Mouse (Mus musculus) hindbrain, embryonic 15.5 days (tissue): ENCODE measurements around the gene Gtse1. TPM values are rescaled to one million over a fixed set of nuclear protein-coding genes. Genes with fewer than 3 reads are reported as not detected.
"Not testable (repeated sequence)": the region's sequence is repeated elsewhere in the genome, so short reads cannot be mapped to it uniquely, and the experiment has no call there.

Experiments used
- ATAC-seq: fragments of 200-750 bp; cut with Nextera tagmentation; 2 replicates; pipeline ENCODE4 v1.8.0; 2017; ENCODE audit warnings: low read depth, moderate number of reproducible peaks, moderate TSS enrichment; ENCODE audit not compliant: low FRiP score
- H3K27ac ChIP-seq: fragments of 300-500 bp; sonication (generic); replicated peaks from 2 replicates; pipeline ENCODE4 v1.5.1; 2015; ENCODE audit warnings: mild to moderate bottlenecking, inconsistent platforms
- H3K27me3 ChIP-seq: fragments of 300-500 bp; sonication (generic); 2 replicates; pipeline ENCODE4 v1.6.1; 2015; ENCODE audit warnings: control low read depth, inconsistent platforms
- H3K36me3 ChIP-seq: fragments of 300-500 bp; sonication (generic); 2 replicates; pipeline ENCODE4 v1.6.1; 2015; ENCODE audit warnings: control low read depth, inconsistent platforms
- H3K4me1 ChIP-seq: fragments of 300-500 bp; sonication (generic); replicated peaks from 2 replicates; pipeline ENCODE4 v1.6.1; 2015; ENCODE audit warnings: control low read depth, inconsistent platforms
- H3K4me2 ChIP-seq: fragments of 300-500 bp; sonication (generic); 2 replicates; pipeline ENCODE4 v1.6.1; 2015; ENCODE audit warnings: moderate library complexity, mild to moderate bottlenecking, inconsistent platforms
- H3K4me3 ChIP-seq: fragments of 300-500 bp; sonication (generic); 2 replicates; pipeline ENCODE4 v1.5.1; 2015; ENCODE audit warnings: mild to moderate bottlenecking, inconsistent platforms
- H3K9ac ChIP-seq: fragments of 300-500 bp; sonication (generic); 2 replicates; pipeline ENCODE4 v1.6.1; 2015; ENCODE audit warnings: inconsistent platforms
- H3K9me3 ChIP-seq: fragments of 300-500 bp; sonication (generic); 2 replicates; pipeline ENCODE4 v1.6.1; 2016; ENCODE audit warnings: control low read depth, inconsistent platforms
- WGBS: fragments of 180-500 bp; shearing (Covaris S2); methylation state at CpG from one replicate; pipeline ENCODE4 v1.1.7; 2015; 5-methylcytosine and 5-hydroxymethylcytosine counted together
- polyA plus RNA-seq: library from polyadenylated mRNA; unstranded; fragments of >200 nt; fragmentation: Nextera tagmentation; extraction: Ambion mirVana; gene quantifications from 2 replicates; pipeline ENCODE4 v1.2.1, GENCODE M21; 2015

The Gtse1 gene
- polyA plus RNA-seq, 1 experiment from 2014 or later: 7.5 TPM

- no peak overlapping the region for H3K27ac ChIP-seq
- H3K36me3 ChIP-seq: no peaks in the 10 kb centered on the region
- H3K4me1 ChIP-seq: peaks cover 14% of the 10 kb centered on the region
- 53% methylated on average over 8 of the region's 8 CpGs for WGBS
- H3K27me3 ChIP-seq: no peaks in the 10 kb centered on the region
- no peaks in the 10 kb centered on the region for H3K9me3 ChIP-seq
- H3K9ac ChIP-seq: peak overlapping the region; percentile 59
- ATAC-seq: no peak
- H3K4me3 ChIP-seq: peak overlapping the region; percentile 63
- H3K4me2 ChIP-seq: peak overlapping the region; percentile 94
These were observed 26.9 kb upstream of the Gtse1 start for GRCm38 (mm10) chr15:85832599-85832998.

- no peak for ATAC-seq
- Histone ChIP-seq H3K36me3 (no peaks in the 10 kb centered on the region), H3K27me3 (no peaks in the 10 kb centered on the region), H3K4me3 (no peak overlapping the region), H3K27ac (no peak overlapping the region), H3K4me1 (peaks cover 14% of the 10 kb centered on the region), H3K9ac (no peak overlapping the region), H3K4me2 (no peak overlapping the region), H3K9me3 (no peaks in the 10 kb centered on the region)
- WGBS: 68% methylated on average over 3 of the region's 3 CpGs
These were observed 24.2 kb upstream of the Gtse1 start for GRCm38 (mm10) chr15:85835335-85835734.

- no peaks in the 10 kb centered on the region for H3K36me3 ChIP-seq
- ATAC-seq: no peak
- H3K27ac ChIP-seq: no peak overlapping the region
- H3K4me2 ChIP-seq: no peak overlapping the region
- H3K9ac ChIP-seq: no peak overlapping the region
- H3K9me3 ChIP-seq: no peaks in the 10 kb centered on the region
- no peaks in the 10 kb centered on the region for H3K27me3 ChIP-seq
- H3K4me3 ChIP-seq: no peak overlapping the region
- 98% methylated on average over 5 of the region's 5 CpGs for WGBS
- H3K4me1 ChIP-seq: peaks cover 8% of the 10 kb centered on the region
These were observed 22.7 kb upstream of the Gtse1 start for GRCm38 (mm10) chr15:85836887-85837286.

GRCm38 (mm10) chr15:85840983-85841382, 18.6 kb upstream of the Gtse1 start:
- no peak overlapping the region for H3K4me3 ChIP-seq
- no peaks in the 10 kb centered on the region for H3K9me3 ChIP-seq
- no peak overlapping the region for H3K27ac ChIP-seq
- H3K9ac ChIP-seq: no peak overlapping the region
- WGBS: 36% methylated on average over 6 of the region's 6 CpGs
- ATAC-seq: no peak
- H3K27me3 ChIP-seq: no peaks in the 10 kb centered on the region
- no peaks in the 10 kb centered on the region for H3K36me3 ChIP-seq
- no peak overlapping the region for H3K4me2 ChIP-seq
- H3K4me1 ChIP-seq: no peaks in the 10 kb centered on the region

GRCm38 (mm10) chr15:85841796-85842360, 17.7 kb upstream of the Gtse1 start:
- WGBS: 82% methylated on average over 5 of the region's 5 CpGs
- no peak for ATAC-seq
- H3K4me3 ChIP-seq: no peak overlapping the region
- H3K27ac ChIP-seq: no peak overlapping the region
- no peak overlapping the region for H3K4me2 ChIP-seq
- H3K4me1 ChIP-seq: no peaks in the 10 kb centered on the region
- H3K9ac ChIP-seq: no peak overlapping the region
- no peaks in the 10 kb centered on the region for H3K36me3 ChIP-seq
- H3K27me3 ChIP-seq: no peaks in the 10 kb centered on the region
- no peaks in the 10 kb centered on the region for H3K9me3 ChIP-seq

GRCm38 (mm10) chr15:85845071-85845470, 14.5 kb upstream of the Gtse1 start:
- Histone ChIP-seq H3K4me3 (no peak overlapping the region), H3K36me3 (no peaks in the 10 kb centered on the region), H3K9me3 (no peaks in the 10 kb centered on the region), H3K9ac (no peak overlapping the region), H3K27ac (no peak overlapping the region), H3K4me1 (no peaks in the 10 kb centered on the region), H3K4me2 (no peak overlapping the region), H3K27me3 (no peaks in the 10 kb centered on the region)
- ATAC-seq: no peak

GRCm38 (mm10) chr15:85851656-85852392, 7.7 kb upstream of the Gtse1 start:
- Histone ChIP-seq H3K36me3 (no peaks in the 10 kb centered on the region), H3K4me1 (no peaks in the 10 kb centered on the region), H3K4me3 (no peak overlapping the region), H3K9ac (no peak overlapping the region), H3K4me2 (no peak overlapping the region), H3K9me3 (no peaks in the 10 kb centered on the region), H3K27me3 (no peaks in the 10 kb centered on the region), H3K27ac (no peak overlapping the region)
- 78% methylated on average over 12 of the region's 12 CpGs for WGBS
- no peak for ATAC-seq

GRCm38 (mm10) chr15:85858980-85859489, 510 bp upstream of the Gtse1 start:
- Histone ChIP-seq H3K36me3 (no peaks in the 10 kb centered on the region), H3K4me1 (peaks cover 25% of the 10 kb centered on the region), H3K4me2 (peak overlapping the region; percentile 85), H3K27me3 (no peaks in the 10 kb centered on the region), H3K9ac (peak overlapping the region; percentile 85), H3K27ac (peak overlapping the region; percentile 83), H3K4me3 (peak overlapping the region; percentile 55), H3K9me3 (no peaks in the 10 kb centered on the region)
- ATAC-seq: no peak
- WGBS: 12% methylated on average over 15 of the region's 15 CpGs

GRCm38 (mm10) chr15:85865913-85866312, 6.4 kb downstream of the Gtse1 start:
- H3K4me2 ChIP-seq, H3K4me3 ChIP-seq, H3K9ac ChIP-seq, H3K9me3 ChIP-seq, H3K4me1 ChIP-seq, H3K27me3 ChIP-seq, H3K27ac ChIP-seq, ATAC-seq, H3K36me3 ChIP-seq: not testable (repeated sequence)
- WGBS: 91% methylated on average over 7 of the region's 7 CpGs

GRCm38 (mm10) chr15:85867696-85868095, 8.2 kb downstream of the Gtse1 start:
- H3K4me2 ChIP-seq: no peak overlapping the region
- no peaks in the 10 kb centered on the region for H3K27me3 ChIP-seq
- no peaks in the 10 kb centered on the region for H3K4me1 ChIP-seq
- no peak overlapping the region for H3K4me3 ChIP-seq
- H3K27ac ChIP-seq: no peak overlapping the region
- ATAC-seq: no peak
- no peaks in the 10 kb centered on the region for H3K36me3 ChIP-seq
- 49% methylated on average over 6 of the region's 6 CpGs for WGBS
- H3K9ac ChIP-seq: no peak overlapping the region
- H3K9me3 ChIP-seq: no peaks in the 10 kb centered on the region

GRCm38 (mm10) chr15:85877336-85877735, 17.8 kb downstream of the Gtse1 start:
- no peaks in the 10 kb centered on the region for H3K9me3 ChIP-seq

GRCm38 (mm10) chr15:85878848-85879497, 19.4 kb downstream of the Gtse1 start, which contains the start of gene Trmu:
Trmu (plus strand) TSS chr15:85879312.
- Histone ChIP-seq H3K4me1 (peaks cover 23% of the 10 kb centered on the region), H3K27me3 (no peaks in the 10 kb centered on the region), H3K4me2 (peak within 1 kb of the TSS; percentile 92), H3K36me3 (peaks cover 11% of the 10 kb centered on the region), H3K9me3 (no peaks in the 10 kb centered on the region), H3K4me3 (peak within 1 kb of the TSS; percentile 57), H3K9ac (peak within 1 kb of the TSS; percentile 67), H3K27ac (peak within 1 kb of the TSS; percentile 88)
- under 1% methylated on average over 47 of the region's 50 CpGs for WGBS
- ATAC-seq: peak; percentile 98

More at GRCm38 (mm10) chr15:85877336-85877735, 17.8 kb downstream of the Gtse1 start:
- Histone ChIP-seq H3K36me3 (no peaks in the 10 kb centered on the region), H3K27ac (no peak overlapping the region), H3K4me3 (no peak overlapping the region), H3K9ac (no peak overlapping the region), H3K4me2 (no peak overlapping the region), H3K27me3 (no peaks in the 10 kb centered on the region), H3K4me1 (peaks cover 23% of the 10 kb centered on the region)
- no peak for ATAC-seq
- WGBS: 92% methylated on average over 7 of the region's 7 CpGs
